In genomic region chr5:3223819-3224218, GRCm38 (mm10) we compare ENCODE assay signal across 8 mouse cellular contexts.
DNase-seq lines count a peak whose midpoint lies in the region; ATAC-seq and TF ChIP-seq lines count a peak whose summit lies in the region.
"Not testable (repeated sequence)": the region's sequence is repeated elsewhere in the genome, so short reads cannot be mapped to it uniquely, and the experiment has no call there.

No protein-coding gene starts in this region.

- H3K4me3 ChIP-seq in G1E (ENCODE audit: low read depth, low read length); heart, postnatal 0 days (ENCODE audit: low read depth, low read length); lung, embryonic 14.5 days (ENCODE audit: low read depth, low read length): not testable (repeated sequence)

- not testable (repeated sequence) for TF ChIP-seq EP300 in heart, postnatal 0 days (IDR thresholded peaks at IDR 0.05; ENCODE audit: low read depth)

- H3K27ac ChIP-seq in heart, postnatal 0 days (ENCODE audit: low read depth); lung, embryonic 14.5 days (ENCODE audit: low read depth): not testable (repeated sequence)

- TF ChIP-seq CTCF in G1E (IDR thresholded peaks at IDR 0.05; ENCODE audit: low read depth, low read length), result not testable (repeated sequence)
- TF ChIP-seq CTCF in heart, postnatal 0 days (IDR thresholded peaks at IDR 0.05; ENCODE audit: low read depth), result peak; percentile 53
- TF ChIP-seq CTCF in lung, embryonic 14.5 days (IDR thresholded peaks at IDR 0.05; ENCODE audit: low read depth), result peak; percentile 44

- not testable (repeated sequence) for H3K36me3 ChIP-seq in G1E (replicated peaks); heart, postnatal 0 days (replicated peaks; ENCODE audit: control insufficient read depth, insufficient read depth, low read length); lung, embryonic 14.5 days (ENCODE audit: insufficient read depth)

- DNase-seq in G1E (ENCODE audit: low spot score), result not testable (repeated sequence)
- peak; percentile 26 for DNase-seq in adrenal gland, postnatal 10 days
- peak; percentile 6 for DNase-seq in embryo, embryonic 9.5 days (ENCODE audit: extremely low spot score)
- DNase-seq in heart, postnatal 0 days (ENCODE audit: low spot score), result peak; percentile 11
- DNase-seq in kidney, adult 9 months, result peak; percentile 43
- peak; percentile 66 for DNase-seq in lung, embryonic 14.5 days
- DNase-seq in naive thymus-derived CD4-positive, alpha-beta T cell, adult 2 months (ENCODE audit: low read depth), result peak; percentile 1
- peak; percentile 7 for DNase-seq in thymus, postnatal 4 days

- WGBS in heart, postnatal 0 days, result 66% methylated on average over 4 of the region's 4 CpGs
- 67% methylated on average over 4 of the region's 4 CpGs for WGBS in lung, embryonic 14.5 days

- H3K9me3 ChIP-seq in G1E (replicated peaks); heart, postnatal 0 days (replicated peaks; ENCODE audit: control insufficient read depth, low read length); lung, embryonic 14.5 days (ENCODE audit: low read depth, low read length): not testable (repeated sequence)

- H3K9ac ChIP-seq in heart, postnatal 0 days (replicated peaks; ENCODE audit: low read depth, low read length); lung, embryonic 14.5 days: not testable (repeated sequence)

- ATAC-seq in G1E (ENCODE audit: extremely low read depth, insufficient number of reproducible peaks, low FRiP score, poor library complexity, severe bottlenecking), result peak; percentile 25; the same call in 1 of the 2 replicates
- not testable (repeated sequence) for ATAC-seq in heart, postnatal 0 days (ENCODE audit: insufficient read depth, low read depth); lung, embryonic 14.5 days (ENCODE audit: insufficient read depth)

- H3K4me2 ChIP-seq in heart, postnatal 0 days (ENCODE audit: low read depth, low read length); lung, embryonic 14.5 days: not testable (repeated sequence)

- H3K27me3 ChIP-seq in G1E (ENCODE audit: insufficient read depth, low read length); heart, postnatal 0 days (ENCODE audit: control insufficient read depth, insufficient read depth, low read length); lung, embryonic 14.5 days (ENCODE audit: insufficient read depth, low read length): not testable (repeated sequence)

- not testable (repeated sequence) for H3K4me1 ChIP-seq in G1E (ENCODE audit: insufficient read depth, low read depth, low read length); heart, postnatal 0 days (ENCODE audit: control insufficient read depth, insufficient read depth); lung, embryonic 14.5 days (ENCODE audit: insufficient read depth)
